Mouse (Mus musculus): ENCODE measurements at regions not wholly inside any gene's neighbourhood (a gene's known extent, or its start where the extent isn't known, plus 50 kb on each side); places are given as distances from the start of the nearest gene placed in this dataset.
"Not testable (repeated sequence)": the region's sequence is repeated elsewhere in the genome, so short reads cannot be mapped to it uniquely, and the experiment has no call there.

GRCm38 (mm10) chr10:9338207-9338801 lies 336.7 kb downstream of the Samd5 start:
- Histone ChIP-seq H3K4me3 (ENCODE audit: low read depth, low read length) (no peak overlapping the region), H3K9ac (ENCODE audit: low read depth, poor library complexity, severe bottlenecking) (no peak overlapping the region), H3K27ac (ENCODE audit: insufficient read depth, low read length) (no peak overlapping the region), H3K36me3 (ENCODE audit: control insufficient read depth, insufficient read depth, low read length, poor library complexity, severe bottlenecking) (no peaks in the 10 kb centered on the region), H3K27me3 (ENCODE audit: control insufficient read depth, insufficient read depth, low read length, poor library complexity, severe bottlenecking) (no peaks in the 10 kb centered on the region; the same call in 1 of the 2 replicates), H3K4me1 (ENCODE audit: control insufficient read depth, insufficient read depth, low read length) (no peaks in the 10 kb centered on the region), H3K9me3 (replicated peaks; ENCODE audit: control insufficient read depth, insufficient read depth, low read length, poor library complexity, severe bottlenecking) (0 out of 2 replicates have a peak, but pooled peaks cover 5% of the 10 kb centered on the region)
- TF ChIP-seq EP300 (IDR thresholded peaks at IDR 0.05; ENCODE audit: insufficient read depth, low read depth, low read length), result no peak
- no peak for TF ChIP-seq CTCF (IDR thresholded peaks at IDR 0.05; ENCODE audit: low read depth, low read length)
- no peak for TF ChIP-seq POLR2A (IDR thresholded peaks at IDR 0.05; ENCODE audit: insufficient read depth, low read length)

GRCm38 (mm10) chr10:9334245-9334845 lies 340.7 kb downstream of the Samd5 start:
- Histone ChIP-seq H3K9me3 (replicated peaks; ENCODE audit: control insufficient read depth, insufficient read depth, low read length, poor library complexity, severe bottlenecking) (0 out of 2 replicates have a peak, but pooled peaks cover 5% of the 10 kb centered on the region), H3K9ac (ENCODE audit: low read depth, poor library complexity, severe bottlenecking) (no peak overlapping the region), H3K4me3 (ENCODE audit: low read depth, low read length) (no peak overlapping the region), H3K27me3 (ENCODE audit: control insufficient read depth, insufficient read depth, low read length, poor library complexity, severe bottlenecking) (no peaks in the 10 kb centered on the region), H3K27ac (ENCODE audit: insufficient read depth, low read length) (no peak overlapping the region), H3K36me3 (ENCODE audit: control insufficient read depth, insufficient read depth, low read length, poor library complexity, severe bottlenecking) (no peaks in the 10 kb centered on the region), H3K4me1 (ENCODE audit: control insufficient read depth, insufficient read depth, low read length) (no peaks in the 10 kb centered on the region)
- TF ChIP-seq POLR2A (IDR thresholded peaks at IDR 0.05; ENCODE audit: insufficient read depth, low read length), result no peak
- TF ChIP-seq CTCF (IDR thresholded peaks at IDR 0.05; ENCODE audit: low read depth, low read length), result no peak
- TF ChIP-seq EP300 (IDR thresholded peaks at IDR 0.05; ENCODE audit: insufficient read depth, low read depth, low read length), result no peak

DNA sequence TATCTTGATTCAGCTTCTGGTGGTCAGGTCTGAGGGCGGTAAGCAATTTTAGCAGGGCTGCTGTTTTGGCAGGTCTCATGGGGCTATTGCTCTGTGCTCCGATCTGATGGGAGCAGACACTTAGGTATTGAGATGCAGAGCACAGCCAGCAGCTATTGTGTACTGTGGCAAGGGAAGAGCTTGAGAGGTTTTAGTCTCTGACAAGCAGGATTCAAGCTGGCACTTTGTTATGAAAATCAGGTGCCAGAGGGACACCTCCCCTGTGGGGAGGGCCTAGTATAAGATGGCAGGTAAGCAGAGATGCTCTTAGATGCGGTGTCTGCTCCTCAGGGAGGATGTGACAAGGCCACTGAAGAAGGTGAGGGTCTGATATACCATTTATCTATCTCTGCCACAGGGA lies 343.3 kb downstream of the Samd5 start:
- Histone ChIP-seq H3K36me3 (ENCODE audit: control insufficient read depth, insufficient read depth, low read length, poor library complexity, severe bottlenecking) (no peaks in the 10 kb centered on the region), H3K4me3 (ENCODE audit: low read depth, low read length) (no peak overlapping the region), H3K9me3 (replicated peaks; ENCODE audit: control insufficient read depth, insufficient read depth, low read length, poor library complexity, severe bottlenecking) (0 out of 2 replicates have a peak, but pooled peaks cover 2% of the 10 kb centered on the region), H3K4me1 (ENCODE audit: control insufficient read depth, insufficient read depth, low read length) (no peaks in the 10 kb centered on the region), H3K27ac (ENCODE audit: insufficient read depth, low read length) (no peak overlapping the region), H3K27me3 (ENCODE audit: control insufficient read depth, insufficient read depth, low read length, poor library complexity, severe bottlenecking) (no peaks in the 10 kb centered on the region), H3K9ac (ENCODE audit: low read depth, poor library complexity, severe bottlenecking) (no peak overlapping the region)
- TF ChIP-seq POLR2A (IDR thresholded peaks at IDR 0.05; ENCODE audit: insufficient read depth, low read length) (no peak), CTCF (IDR thresholded peaks at IDR 0.05; ENCODE audit: low read depth, low read length) (no peak), EP300 (IDR thresholded peaks at IDR 0.05; ENCODE audit: insufficient read depth, low read depth, low read length) (no peak)

DNA sequence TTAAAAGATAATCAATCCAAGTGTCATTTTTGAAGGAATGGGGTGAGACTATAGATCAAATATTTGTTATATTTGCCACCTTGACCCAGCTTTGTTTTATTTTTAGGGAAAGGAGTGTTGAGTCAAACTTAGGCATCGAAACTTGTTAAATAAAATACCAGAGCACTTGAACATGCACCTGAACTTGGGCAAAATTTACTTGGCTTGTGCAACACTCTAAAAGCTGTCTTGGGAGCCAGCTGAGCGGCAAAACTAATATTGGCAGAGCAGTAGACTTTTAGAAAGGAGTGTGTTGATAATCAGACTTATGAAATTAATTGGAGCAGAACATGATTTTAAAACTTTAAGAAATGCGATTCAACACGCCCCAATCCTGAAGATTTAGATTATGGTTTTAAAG lies 346.7 kb downstream of the Samd5 start:
- Histone ChIP-seq H3K9ac (ENCODE audit: low read depth, poor library complexity, severe bottlenecking) (no peak overlapping the region), H3K36me3 (ENCODE audit: control insufficient read depth, insufficient read depth, low read length, poor library complexity, severe bottlenecking) (no peaks in the 10 kb centered on the region), H3K9me3 (replicated peaks; ENCODE audit: control insufficient read depth, insufficient read depth, low read length, poor library complexity, severe bottlenecking) (no peaks in the 10 kb centered on the region), H3K27ac (ENCODE audit: insufficient read depth, low read length) (no peak overlapping the region), H3K4me3 (ENCODE audit: low read depth, low read length) (no peak overlapping the region), H3K27me3 (ENCODE audit: control insufficient read depth, insufficient read depth, low read length, poor library complexity, severe bottlenecking) (no peaks in the 10 kb centered on the region), H3K4me1 (ENCODE audit: control insufficient read depth, insufficient read depth, low read length) (no peaks in the 10 kb centered on the region)
- no peak for TF ChIP-seq POLR2A (IDR thresholded peaks at IDR 0.05; ENCODE audit: insufficient read depth, low read length)
- no peak for TF ChIP-seq EP300 (IDR thresholded peaks at IDR 0.05; ENCODE audit: insufficient read depth, low read depth, low read length)
- TF ChIP-seq CTCF (IDR thresholded peaks at IDR 0.05; ENCODE audit: low read depth, low read length), result no peak

GRCm38 (mm10) chr10:9327881-9328280 lies 347.1 kb downstream of the Samd5 start:
- H3K27ac ChIP-seq (ENCODE audit: insufficient read depth, low read length); H3K27me3 ChIP-seq (ENCODE audit: control insufficient read depth, insufficient read depth, low read length, poor library complexity, severe bottlenecking); H3K9ac ChIP-seq (ENCODE audit: low read depth, poor library complexity, severe bottlenecking); H3K36me3 ChIP-seq (ENCODE audit: control insufficient read depth, insufficient read depth, low read length, poor library complexity, severe bottlenecking); H3K4me3 ChIP-seq (ENCODE audit: low read depth, low read length); H3K4me1 ChIP-seq (ENCODE audit: control insufficient read depth, insufficient read depth, low read length); H3K9me3 ChIP-seq (replicated peaks; ENCODE audit: control insufficient read depth, insufficient read depth, low read length, poor library complexity, severe bottlenecking): not testable (repeated sequence)

GRCm38 (mm10) chr10:9312326-9312725 lies 362.7 kb downstream of the Samd5 start:
- H3K4me3 ChIP-seq (ENCODE audit: low read depth, low read length), result no peak overlapping the region
- H3K27me3 ChIP-seq (ENCODE audit: control insufficient read depth, insufficient read depth, low read length, poor library complexity, severe bottlenecking), result no peaks in the 10 kb centered on the region; the same call in 1 of the 2 replicates
- no peak overlapping the region for H3K9ac ChIP-seq (ENCODE audit: low read depth, poor library complexity, severe bottlenecking)
- no peaks in the 10 kb centered on the region for H3K4me1 ChIP-seq (ENCODE audit: control insufficient read depth, insufficient read depth, low read length)
- H3K36me3 ChIP-seq (ENCODE audit: control insufficient read depth, insufficient read depth, low read length, poor library complexity, severe bottlenecking), result no peaks in the 10 kb centered on the region
- no peak overlapping the region for H3K27ac ChIP-seq (ENCODE audit: insufficient read depth, low read length)
- TF ChIP-seq POLR2A (IDR thresholded peaks at IDR 0.05; ENCODE audit: insufficient read depth, low read length) (no peak), EP300 (IDR thresholded peaks at IDR 0.05; ENCODE audit: insufficient read depth, low read depth, low read length) (no peak), CTCF (IDR thresholded peaks at IDR 0.05; ENCODE audit: low read depth, low read length) (no peak)
- H3K9me3 ChIP-seq (replicated peaks; ENCODE audit: control insufficient read depth, insufficient read depth, low read length, poor library complexity, severe bottlenecking), result no peaks in the 10 kb centered on the region

Measured in ES-Bruce4 (cell line).